Mouse (Mus musculus): ENCODE data around the gene Susd1. TPM values are rescaled to one million over a fixed set of nuclear protein-coding genes. Genes with fewer than 3 reads are reported as not detected.
A peak's percentile ranks its signal among the peaks of the same experiment; 100 is the strongest.

Gene Susd1
- polyA plus RNA-seq, 1 experiment from 2014 or later: 9.6 TPM

- WGBS (ENCODE audit: insufficient replicate concordance): 77% methylated on average over 8 of the region's 8 CpGs
- peaks cover 3% of the 10 kb centered on the region for H3K4me1 ChIP-seq (replicated peaks)
- H3K27ac ChIP-seq (replicated peaks): no peak overlapping the region
- no peak overlapping the region for H3K4me2 ChIP-seq
- no peaks in the 10 kb centered on the region for H3K27me3 ChIP-seq
- H3K36me3 ChIP-seq (replicated peaks): 0 out of 2 replicates have a peak, but pooled peaks cover 9% of the 10 kb centered on the region
- H3K9me3 ChIP-seq (replicated peaks): no peaks in the 10 kb centered on the region
- H3K4me3 ChIP-seq (replicated peaks): no peak overlapping the region
- no peak overlapping the region for H3K9ac ChIP-seq
- ATAC-seq (ENCODE audit: insufficient read depth): no peak
Observed at GRCm38 (mm10) chr4:59338896-59339535, 99.4 kb downstream of the Susd1 start.

DNA sequence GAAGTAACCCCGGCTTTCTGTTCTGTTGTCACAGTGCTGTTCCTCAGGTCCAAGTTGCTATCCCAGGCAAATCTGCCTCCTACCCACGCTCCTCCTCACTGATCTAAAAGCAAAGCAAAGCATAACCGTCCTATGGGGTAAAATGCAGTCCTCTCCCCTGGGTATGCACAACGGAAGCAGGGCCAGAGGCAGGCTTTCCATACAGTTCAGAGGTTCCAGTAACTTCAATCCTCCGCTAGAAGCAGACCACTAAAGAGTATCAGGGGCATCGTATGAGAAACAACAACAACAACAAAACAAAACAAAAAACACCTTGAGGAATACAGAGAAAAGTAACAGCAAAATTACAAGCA lies 100.9 kb downstream of the Susd1 start:
- Histone ChIP-seq H3K27ac (replicated peaks) (no peak overlapping the region), H3K4me3 (replicated peaks) (no peak overlapping the region), H3K9me3 (replicated peaks) (no peaks in the 10 kb centered on the region), H3K4me1 (replicated peaks) (peaks cover 12% of the 10 kb centered on the region), H3K27me3 (no peaks in the 10 kb centered on the region), H3K9ac (no peak overlapping the region), H3K36me3 (replicated peaks) (peaks cover 16% of the 10 kb centered on the region; the same call in 1 of the 2 replicates), H3K4me2 (no peak overlapping the region)
- ATAC-seq (ENCODE audit: insufficient read depth): no peak
- WGBS (ENCODE audit: insufficient replicate concordance): 80% methylated on average over 6 of the region's 6 CpGs

GRCm38 (mm10) chr4:59336846-59337532 lies 101.4 kb downstream of the Susd1 start:
- Histone ChIP-seq H3K4me1 (replicated peaks) (peaks cover 17% of the 10 kb centered on the region), H3K9ac (no peak overlapping the region), H3K27me3 (no peaks in the 10 kb centered on the region), H3K4me3 (replicated peaks) (no peak overlapping the region), H3K27ac (replicated peaks) (no peak overlapping the region), H3K4me2 (no peak overlapping the region), H3K36me3 (replicated peaks) (peaks cover 18% of the 10 kb centered on the region; the same call in 1 of the 2 replicates), H3K9me3 (replicated peaks) (no peaks in the 10 kb centered on the region)
- no peak for ATAC-seq (ENCODE audit: insufficient read depth)
- WGBS (ENCODE audit: insufficient replicate concordance): 82% methylated on average over 11 of the region's 11 CpGs

GRCm38 (mm10) chr4:59336439-59336809 lies 102.0 kb downstream of the Susd1 start:
- ATAC-seq (ENCODE audit: insufficient read depth): no peak
- Histone ChIP-seq H3K27me3 (no peaks in the 10 kb centered on the region), H3K4me1 (replicated peaks) (peaks cover 23% of the 10 kb centered on the region), H3K36me3 (replicated peaks) (peaks cover 18% of the 10 kb centered on the region; the same call in 1 of the 2 replicates), H3K9me3 (replicated peaks) (no peaks in the 10 kb centered on the region), H3K4me2 (no peak overlapping the region), H3K9ac (no peak overlapping the region), H3K27ac (replicated peaks) (no peak overlapping the region), H3K4me3 (replicated peaks) (no peak overlapping the region)
- WGBS (ENCODE audit: insufficient replicate concordance): 86% methylated on average over 7 of the region's 7 CpGs

DNA sequence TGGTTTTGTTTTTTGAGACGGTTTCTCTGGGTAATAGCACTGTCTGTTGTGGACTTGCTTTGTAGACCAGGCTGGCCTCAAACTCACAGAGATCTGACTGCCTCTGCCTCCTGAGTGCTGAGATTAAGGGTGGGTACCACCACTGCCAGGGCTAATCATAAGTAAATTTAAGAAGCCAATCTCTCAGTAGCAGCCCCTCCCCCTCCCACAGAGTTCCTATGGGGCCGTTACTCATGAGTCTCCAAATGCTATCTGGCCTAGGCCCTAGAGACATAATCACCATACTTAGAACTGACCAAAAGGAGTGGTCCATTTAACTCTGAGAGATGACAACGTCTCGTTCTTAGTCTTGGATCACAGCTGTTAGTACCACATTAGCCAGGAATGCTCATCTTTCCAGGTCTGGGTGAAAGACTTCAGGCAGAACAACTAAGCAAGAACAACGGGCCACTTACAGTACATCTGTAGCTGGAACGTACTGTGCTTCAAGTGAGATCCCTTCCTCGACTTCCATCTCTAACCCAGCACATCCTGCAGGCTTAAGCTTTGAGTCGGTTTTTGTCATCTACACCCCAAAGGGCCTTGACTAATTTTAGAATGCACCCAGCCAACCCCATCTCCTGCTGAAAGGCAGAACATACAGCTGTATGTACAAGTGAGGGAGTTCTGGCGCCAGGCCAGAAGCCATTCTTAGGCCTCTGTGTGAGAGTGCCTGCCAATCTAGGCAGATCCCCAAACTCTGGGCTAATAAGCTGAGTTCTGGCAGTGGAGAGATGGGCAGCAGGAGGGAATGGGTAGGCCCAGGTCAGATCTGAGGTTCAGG lies 102.6 kb downstream of the Susd1 start:
- Histone ChIP-seq H3K4me1 (replicated peaks) (peaks cover 29% of the 10 kb centered on the region), H3K36me3 (replicated peaks) (peaks cover 18% of the 10 kb centered on the region; the same call in 1 of the 2 replicates), H3K9ac (no peak overlapping the region), H3K27me3 (no peaks in the 10 kb centered on the region), H3K4me3 (replicated peaks) (no peak overlapping the region), H3K27ac (replicated peaks) (no peak overlapping the region; the same call in 1 of the 2 replicates), H3K4me2 (no peak overlapping the region), H3K9me3 (replicated peaks) (no peaks in the 10 kb centered on the region)
- ATAC-seq (ENCODE audit: insufficient read depth): no peak
- 73% methylated on average over 9 of the region's 9 CpGs for WGBS (ENCODE audit: insufficient replicate concordance)

DNA sequence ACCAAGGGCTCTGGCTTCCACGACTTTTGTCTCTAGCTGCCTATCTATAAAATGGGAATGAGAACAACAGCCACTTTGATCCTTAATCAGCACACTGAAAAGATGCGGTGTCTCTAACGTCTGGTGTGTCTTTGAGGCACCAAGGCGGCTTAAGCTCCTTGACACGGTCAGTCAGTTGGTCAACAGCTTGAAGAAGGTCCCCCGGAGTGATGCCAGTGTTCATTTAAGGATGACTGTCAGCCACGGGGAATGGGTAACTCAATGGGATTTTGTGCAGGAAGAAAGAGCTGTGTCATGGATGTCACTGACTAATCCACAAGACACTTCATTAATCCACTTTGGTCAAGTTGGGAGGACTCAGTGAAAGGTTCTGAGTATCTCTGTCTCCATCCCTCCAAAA lies 103.3 kb downstream of the Susd1 start:
- peaks cover 28% of the 10 kb centered on the region for H3K4me1 ChIP-seq (replicated peaks)
- no peaks in the 10 kb centered on the region for H3K27me3 ChIP-seq
- no peak overlapping the region for H3K27ac ChIP-seq (replicated peaks)
- no peak overlapping the region for H3K9ac ChIP-seq
- H3K9me3 ChIP-seq (replicated peaks): no peaks in the 10 kb centered on the region
- H3K4me2 ChIP-seq: no peak overlapping the region
- 78% methylated on average over 7 of the region's 7 CpGs for WGBS (ENCODE audit: insufficient replicate concordance)
- no peak for ATAC-seq (ENCODE audit: insufficient read depth)
- peaks cover 20% of the 10 kb centered on the region; the same call in 1 of the 2 replicates for H3K36me3 ChIP-seq (replicated peaks)
- no peak overlapping the region for H3K4me3 ChIP-seq (replicated peaks)

- Histone ChIP-seq H3K27me3 (no peaks in the 10 kb centered on the region), H3K4me3 (replicated peaks) (no peak overlapping the region), H3K27ac (replicated peaks) (no peak overlapping the region), H3K36me3 (replicated peaks) (peaks cover 29% of the 10 kb centered on the region; the same call in 1 of the 2 replicates), H3K4me2 (no peak overlapping the region), H3K9me3 (replicated peaks) (no peaks in the 10 kb centered on the region), H3K9ac (no peak overlapping the region), H3K4me1 (replicated peaks) (peaks cover 26% of the 10 kb centered on the region)
- no peak for ATAC-seq (ENCODE audit: insufficient read depth)
- 70% methylated on average over 4 of the region's 4 CpGs for WGBS (ENCODE audit: insufficient replicate concordance)
Observed at GRCm38 (mm10) chr4:59334236-59334635, 104.2 kb downstream of the Susd1 start.

DNA sequence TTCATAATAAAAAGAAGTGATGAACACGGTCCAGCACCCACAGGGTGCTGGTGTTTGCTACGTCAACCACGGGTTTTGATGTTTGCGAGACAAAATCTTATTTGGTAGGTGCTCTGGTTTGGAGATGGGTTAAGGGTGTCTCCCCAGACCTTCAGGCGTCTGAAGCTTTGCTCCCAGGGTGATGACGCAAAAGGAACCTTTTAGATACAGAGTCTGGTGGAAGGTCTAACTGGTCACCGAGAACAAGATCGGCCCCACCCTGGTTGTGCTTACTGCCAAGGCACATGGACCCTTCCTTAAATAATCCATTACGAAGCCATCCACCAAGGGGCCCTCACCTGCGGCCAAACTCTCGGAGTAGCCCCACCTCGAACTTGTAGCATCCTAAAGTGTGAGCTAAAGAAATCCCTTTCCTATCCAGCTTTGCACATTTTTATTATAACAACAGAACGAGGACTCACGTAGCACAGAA lies 105.0 kb downstream of the Susd1 start:
- no peak overlapping the region for H3K9ac ChIP-seq
- H3K27ac ChIP-seq (replicated peaks): no peak overlapping the region
- H3K4me1 ChIP-seq (replicated peaks): peaks cover 26% of the 10 kb centered on the region
- peaks cover 35% of the 10 kb centered on the region; the same call in 1 of the 2 replicates for H3K36me3 ChIP-seq (replicated peaks)
- no peak overlapping the region for H3K4me3 ChIP-seq (replicated peaks)
- H3K9me3 ChIP-seq (replicated peaks): no peaks in the 10 kb centered on the region
- WGBS (ENCODE audit: insufficient replicate concordance): 80% methylated on average over 14 of the region's 14 CpGs
- H3K27me3 ChIP-seq: no peaks in the 10 kb centered on the region
- no peak overlapping the region for H3K4me2 ChIP-seq
- ATAC-seq (ENCODE audit: insufficient read depth): no peak

DNA sequence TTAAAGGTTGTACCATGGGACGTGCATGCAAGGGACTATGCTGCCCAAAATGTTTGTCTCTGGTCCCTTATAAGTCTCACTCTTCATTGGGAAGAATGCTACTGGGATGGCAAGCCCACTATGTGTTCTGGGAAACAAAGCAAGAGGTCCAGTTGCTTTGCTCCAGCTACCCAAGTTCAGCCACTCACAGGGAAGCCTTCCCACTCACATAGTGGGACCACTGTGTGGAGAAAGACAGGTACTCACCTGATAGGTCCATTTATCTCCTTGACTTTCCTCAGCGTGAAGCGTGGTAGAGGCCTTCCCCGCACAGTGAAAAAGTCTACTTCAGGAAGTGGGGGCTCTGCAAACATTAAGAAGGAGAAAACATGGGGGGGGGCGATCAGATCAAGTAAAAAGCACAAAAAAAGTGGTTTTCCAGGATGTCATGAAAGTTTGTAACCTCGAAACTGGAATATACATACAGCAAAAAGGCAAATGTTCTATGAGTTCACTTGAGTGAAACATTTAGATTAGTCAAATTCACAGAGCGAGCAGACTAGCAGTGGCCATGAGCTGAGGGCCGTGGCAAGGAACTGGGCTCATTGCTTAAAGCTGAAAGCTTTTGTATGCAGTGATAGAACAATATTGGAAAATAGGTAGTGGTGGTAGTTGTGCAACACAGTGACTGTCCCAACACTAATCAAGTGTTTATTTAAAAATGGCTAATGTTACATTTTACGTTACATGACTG lies 105.6 kb downstream of the Susd1 start:
- H3K4me2 ChIP-seq: no peak overlapping the region
- no peaks in the 10 kb centered on the region for H3K27me3 ChIP-seq
- H3K9ac ChIP-seq: no peak overlapping the region
- 77% methylated on average over 9 of the region's 9 CpGs for WGBS (ENCODE audit: insufficient replicate concordance)
- 0 out of 2 replicates have a peak overlapping the region, but pooled peaks have one; percentile 79 for H3K27ac ChIP-seq (replicated peaks)
- no peak for ATAC-seq (ENCODE audit: insufficient read depth)
- peaks cover 26% of the 10 kb centered on the region for H3K4me1 ChIP-seq (replicated peaks)
- H3K9me3 ChIP-seq (replicated peaks): no peaks in the 10 kb centered on the region
- peaks cover 35% of the 10 kb centered on the region; the same call in 1 of the 2 replicates for H3K36me3 ChIP-seq (replicated peaks)
- no peak overlapping the region for H3K4me3 ChIP-seq (replicated peaks)

DNA sequence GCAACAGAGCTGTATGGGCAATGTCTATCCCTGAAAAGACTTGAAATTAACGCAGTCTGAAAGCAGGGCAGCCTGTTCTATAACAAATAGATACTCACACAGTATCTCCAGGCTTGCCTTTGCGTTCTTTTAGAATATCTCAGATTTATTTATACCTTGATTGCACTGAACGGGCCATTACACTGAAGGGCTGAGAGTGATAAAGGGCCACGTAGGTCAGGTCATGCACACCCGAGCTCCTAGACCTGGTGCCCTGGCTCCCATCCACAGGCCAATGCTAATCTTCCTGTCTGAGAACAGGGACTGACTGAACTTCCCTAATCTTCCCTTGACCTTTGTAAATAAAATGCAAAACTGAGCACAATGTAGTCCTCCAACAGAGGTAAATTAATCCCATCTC lies 106.3 kb downstream of the Susd1 start:
- no peak overlapping the region for H3K9ac ChIP-seq
- peaks cover 26% of the 10 kb centered on the region for H3K4me1 ChIP-seq (replicated peaks)
- 49% methylated on average over 5 of the region's 5 CpGs for WGBS (ENCODE audit: insufficient replicate concordance)
- H3K9me3 ChIP-seq (replicated peaks): no peaks in the 10 kb centered on the region
- H3K36me3 ChIP-seq (replicated peaks): peaks cover 32% of the 10 kb centered on the region; the same call in 1 of the 2 replicates
- H3K27ac ChIP-seq (replicated peaks): peak overlapping the region; percentile 79
- H3K4me3 ChIP-seq (replicated peaks): no peak overlapping the region
- ATAC-seq (ENCODE audit: insufficient read depth): no peak
- no peaks in the 10 kb centered on the region for H3K27me3 ChIP-seq
- H3K4me2 ChIP-seq: no peak overlapping the region
